Comparison of ENCODE assay signal across 22 mouse cellular contexts in genomic region chr19:29511826-29512225, GRCm38 (mm10). TPM values are rescaled to one million over a fixed set of nuclear protein-coding genes. Genes with fewer than 3 reads are reported as not detected.
A peak's percentile ranks its signal among the peaks of the same experiment; 100 is the strongest.
DNase-seq lines count a peak whose midpoint lies in the region; ATAC-seq and TF ChIP-seq lines count a peak whose summit lies in the region.
"Had no signal": no experiment of that assay in that cellular context is flagged by ENCODE, and none has a peak within 500 bp of the region (broad histone marks: within the 10 kb centered on the region; RNA-seq: fewer than 3 reads in every experiment).

No protein-coding gene starts in this region.

- intact Hi-C loops in heart, postnatal 14 days (cut with DNase I): no loop called here

- H3K27ac ChIP-seq in liver, adult 2 months (replicated peaks; ENCODE audit: insufficient read depth, low read depth, low read length): 0 out of 2 replicates have a peak overlapping the region, but pooled peaks have one; percentile 15
- no peak overlapping the region; the same call in 1 of the 2 replicates for H3K27ac ChIP-seq in liver, postnatal 0 days (ENCODE audit: low read depth)
- H3K27ac ChIP-seq: embryonic facial prominence, embryonic 13.5 days; forebrain, embryonic 10.5 days; limb, embryonic 13.5 days; liver, embryonic 15.5 days; midbrain, embryonic 13.5 days; neural tube, embryonic 13.5 days; stomach, embryonic 15.5 days had no signal

- no peak overlapping the region for H3K4me2 ChIP-seq in liver, postnatal 0 days (ENCODE audit: low read depth, low read length)
- H3K4me2 ChIP-seq: embryonic facial prominence, embryonic 13.5 days; limb, embryonic 13.5 days; liver, embryonic 15.5 days; midbrain, embryonic 13.5 days; neural tube, embryonic 13.5 days; stomach, embryonic 15.5 days had no signal

- peaks cover 5% of the 10 kb centered on the region; the same call in 1 of the 2 replicates for H3K36me3 ChIP-seq in liver, adult 2 months (ENCODE audit: control insufficient read depth, insufficient read depth, low read length)
- H3K36me3 ChIP-seq in liver, postnatal 0 days (replicated peaks; ENCODE audit: insufficient read depth, low read length): peaks cover 2% of the 10 kb centered on the region; the same call in 1 of the 2 replicates
- H3K36me3 ChIP-seq: midbrain, embryonic 13.5 days; neural tube, embryonic 13.5 days had no signal

- 11% methylated on average over 2 of the region's 2 CpGs for WGBS in liver, adult 2 months
- 60% methylated on average over 2 of the region's 2 CpGs for WGBS in liver, postnatal 0 days (ENCODE audit: insufficient replicate concordance)
- WGBS in lung, adult 2 months: 53% methylated on average over 2 of the region's 2 CpGs

- no peaks in the 10 kb centered on the region for H3K9me3 ChIP-seq in liver, postnatal 0 days (ENCODE audit: low read length)
- H3K9me3 ChIP-seq: forebrain, embryonic 10.5 days; liver, embryonic 15.5 days; stomach, embryonic 15.5 days had no signal

- peak; percentile 83 for DNase-seq in heart, adult 11 months
- no peak for DNase-seq in heart, postnatal 14 days
- DNase-seq in liver, adult 2 months (ENCODE audit: extremely low read depth, low read depth, low spot score): peak; percentile 94
- no peak for DNase-seq in liver
- peak; percentile 80 for DNase-seq in kidney, adult 9 months
- no peak for DNase-seq in liver, postnatal 0 days
- no peak for DNase-seq in lung, adult 2 months
- no peak for DNase-seq in cerebellum, adult 8-10 months
- DNase-seq: adrenal gland, postnatal 14 days; cerebellum, adult 11-12 months; cerebellum, postnatal 10 days; thymus, postnatal 14 days had no signal

- H3K9ac ChIP-seq in liver, adult 2 months (ENCODE audit: low read depth, low read length): no peak overlapping the region; the same call in 1 of the 2 replicates
- no peak overlapping the region for H3K9ac ChIP-seq in liver, postnatal 0 days (replicated peaks)
- H3K9ac ChIP-seq: embryonic facial prominence, embryonic 13.5 days; limb, embryonic 13.5 days; liver, embryonic 15.5 days; midbrain, embryonic 13.5 days; neural tube, embryonic 13.5 days; stomach, embryonic 15.5 days had no signal

- no peaks in the 10 kb centered on the region for H3K79me2 ChIP-seq in liver, adult 2 months (ENCODE audit: control insufficient read depth, insufficient read depth, low read length)

- no peak for TF ChIP-seq EP300 in liver, postnatal 0 days (IDR thresholded peaks at IDR 0.05; ENCODE audit: low read depth)

- H3K4me1 ChIP-seq in liver, adult 2 months (ENCODE audit: control insufficient read depth, insufficient read depth, low read length): peaks cover 6% of the 10 kb centered on the region; the same call in 1 of the 2 replicates
- H3K4me1 ChIP-seq in liver, postnatal 0 days (ENCODE audit: insufficient read depth): no peaks in the 10 kb centered on the region
- no peaks in the 10 kb centered on the region; the same call in 1 of the 2 replicates for H3K4me1 ChIP-seq in lung, adult 2 months (ENCODE audit: control insufficient read depth, insufficient read depth, low read length)
- H3K4me1 ChIP-seq: forebrain, embryonic 10.5 days; midbrain, embryonic 13.5 days; neural tube, embryonic 13.5 days; stomach, embryonic 15.5 days had no signal

- TF ChIP-seq CTCF in liver, adult 2 months (IDR thresholded peaks at IDR 0.05; ENCODE audit: low read depth, low read length): no peak
- no peak for TF ChIP-seq CTCF in liver, postnatal 0 days (IDR thresholded peaks at IDR 0.05; ENCODE audit: low read depth)
- TF ChIP-seq CTCF in lung, adult 2 months (IDR thresholded peaks at IDR 0.05; ENCODE audit: insufficient read depth, low read length): no peak

- no peaks in the 10 kb centered on the region for H3K27me3 ChIP-seq in liver, adult 2 months (ENCODE audit: control insufficient read depth, insufficient read depth, low read length)
- H3K27me3 ChIP-seq in liver, postnatal 0 days (ENCODE audit: insufficient read depth, low read length): no peaks in the 10 kb centered on the region
- H3K27me3 ChIP-seq: embryonic facial prominence, embryonic 13.5 days; limb, embryonic 13.5 days; liver, embryonic 15.5 days; midbrain, embryonic 13.5 days; neural tube, embryonic 13.5 days; Patski; stomach, embryonic 15.5 days had no signal

- peak; percentile 76 for ATAC-seq in liver, postnatal 0 days
- ATAC-seq: forebrain, embryonic 16.5 days; hindbrain, embryonic 16.5 days; midbrain, embryonic 13.5 days; Patski had no signal

- H3K4me3 ChIP-seq in liver, adult 2 months (ENCODE audit: insufficient read depth, low read depth, low read length): no peak overlapping the region
- H3K4me3 ChIP-seq in liver, postnatal 0 days (ENCODE audit: low read depth, low read length): no peak overlapping the region
- H3K4me3 ChIP-seq in lung, adult 2 months (replicated peaks; ENCODE audit: extremely low read depth, low read depth, low read length): no peak overlapping the region
- H3K4me3 ChIP-seq: embryonic facial prominence, embryonic 13.5 days; forebrain, embryonic 10.5 days; limb, embryonic 13.5 days; liver, embryonic 15.5 days; midbrain, embryonic 13.5 days; neural tube, embryonic 13.5 days; stomach, embryonic 15.5 days had no signal

- no peak for TF ChIP-seq POLR2A in liver, adult 2 months (IDR thresholded peaks at IDR 0.05; ENCODE audit: extremely low read depth, insufficient read depth, low read length)
- no peak for TF ChIP-seq POLR2A in lung, adult 2 months (IDR thresholded peaks at IDR 0.05; ENCODE audit: borderline replicate concordance, extremely low read depth, low read depth, low read length)

RNA-seq across cellular contexts. Expression of gene Ric1, which starts 10.3 kb away (rescaled TPM):
- 10 to 100 TPM; 27.3 to 30.8 TPM for total RNA-seq in heart, postnatal 14 days (2021)
- total RNA-seq in liver, adult 2 months (2014; rRNA removed): 39.3 and 41.5 TPM in 2 replicates
- 4.7 and 5.4 TPM in 2 replicates for polyA plus RNA-seq in liver, adult 2 months (2012; rRNA removed)
- 7.8 and 7.9 TPM in 2 replicates for polyA plus RNA-seq in liver, postnatal 0 days (2015; fragmentation: Nextera tagmentation; extraction: Ambion mirVana)
- polyA plus RNA-seq in lung, adult 2 months (2012; rRNA removed): 12.3 and 19.1 TPM in 2 replicates

Comparison
In these comparisons a context has a peak if more than half of its experiments do, and no peak if none do; other contexts are left out.
1. DNase-seq: peak in heart, adult 11 months (single experiment), liver, adult 2 months (single experiment) and kidney, adult 9 months (single experiment); none in heart, postnatal 14 days (0 of 2), liver (single experiment), liver, postnatal 0 days (single experiment), lung, adult 2 months (single experiment) and cerebellum, adult 8-10 months (single experiment).